Mouse (Mus musculus): ENCODE results near the gene Emx2. TPM values are rescaled to one million over a fixed set of nuclear protein-coding genes. Genes with fewer than 3 reads are reported as not detected.

Gene Emx2
- total RNA-seq (2023), result not detected in 4 replicates

DNA sequence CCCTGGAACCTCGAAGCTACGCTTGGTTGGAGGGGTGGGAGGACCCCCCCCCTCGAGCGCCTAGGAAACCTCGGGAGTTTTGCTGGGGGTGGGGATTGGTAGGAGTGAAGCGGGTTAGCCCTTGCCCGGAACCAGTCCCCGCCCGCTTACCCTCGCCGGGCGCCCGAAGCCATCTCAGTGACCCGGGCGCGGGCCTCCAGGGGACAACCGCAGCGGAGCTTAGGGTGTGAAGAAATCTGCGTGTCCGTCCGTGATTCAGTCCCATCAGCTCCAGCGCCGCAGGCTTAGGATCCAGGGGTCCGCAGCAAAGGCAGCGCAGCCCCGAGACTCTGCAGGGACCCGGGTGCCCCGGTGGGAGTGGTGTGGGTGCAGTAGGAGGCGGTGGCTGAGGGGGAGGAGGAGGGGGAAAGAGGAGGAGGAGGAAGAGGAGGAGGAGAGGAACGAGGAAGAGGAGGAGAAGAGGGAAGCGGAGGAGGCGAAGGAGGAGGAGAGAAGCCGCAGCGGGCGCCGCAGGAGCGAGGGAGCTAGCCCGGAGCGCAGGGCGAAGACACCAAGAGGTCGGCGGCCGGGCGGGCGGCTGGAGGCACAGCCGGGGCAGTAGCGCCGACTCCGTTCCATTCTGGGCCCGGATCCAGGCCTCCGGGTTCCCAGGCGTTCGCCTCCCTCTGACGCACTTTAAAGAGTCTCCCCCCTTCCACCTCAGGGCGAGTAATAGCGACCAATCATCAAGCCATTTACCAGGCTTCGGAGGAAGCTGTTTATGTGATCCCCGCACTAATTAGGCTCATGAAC, at the start of gene Emx2:
Gene Emx2, plus strand, starts transcription at position 422 of the 792 bp plus-strand sequence.

Other genes starting within 250 kb of the Emx2 start
- not detected in 4 replicates for gene Kcnk18, start 239.2 kb upstream of the Emx2 start, total RNA-seq (2023)
- 0.20 to 0.38 TPM in 2 of 4 replicates, not detected in the others for gene Slc18a2, start 197.5 kb upstream of the Emx2 start, total RNA-seq (2023)
- 1,271 to 1,483 TPM (median 1,390 TPM) in 4 replicates for gene Rps12-ps3, start 136.1 kb upstream of the Emx2 start, total RNA-seq (2023)
- gene Pdzd8, start 112.6 kb upstream of the Emx2 start, total RNA-seq (2023), result 44.4 to 45.7 TPM (median 44.8 TPM) in 4 replicates